Mouse (Mus musculus) urinary bladder, postnatal 0 days (tissue): ENCODE measurements around the gene Lrrc25. TPM values are rescaled to one million over a fixed set of nuclear protein-coding genes. Genes with fewer than 3 reads are reported as not detected.

ENCODE experiments used
- polyA plus RNA-seq: library from polyadenylated mRNA; unstranded; fragments of >200 nt; fragmentation: Nextera tagmentation; extraction: Ambion mirVana; gene quantifications from 2 replicates; pipeline ENCODE4 v1.2.1, GENCODE M21; 2015

Lrrc25 gene
- 4.4 and 6.6 TPM in 2 replicates for polyA plus RNA-seq

DNA sequence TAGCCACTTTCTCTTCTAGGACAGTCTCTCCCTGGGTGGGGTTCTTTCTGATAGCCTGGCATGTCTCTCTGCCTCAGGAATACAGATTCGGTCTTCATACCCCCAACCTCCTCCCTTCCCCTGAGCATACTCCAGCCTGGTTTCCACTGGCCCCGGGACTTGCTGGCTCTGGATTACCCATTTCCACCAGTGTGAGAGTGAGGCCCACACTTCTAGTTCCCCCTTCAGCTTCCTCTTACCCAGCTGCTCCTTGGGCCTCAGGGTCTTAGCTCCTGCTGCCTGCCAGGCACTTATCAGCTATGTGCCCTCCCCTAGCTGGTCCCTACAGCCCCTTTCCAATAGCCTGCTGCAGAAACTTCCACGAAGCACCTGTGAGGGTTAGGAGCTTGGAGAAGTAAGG, at the start of gene Lrrc25:
Gene Lrrc25 (plus strand): TSS at position 262 of the 400 bp plus-strand sequence.

DNA sequence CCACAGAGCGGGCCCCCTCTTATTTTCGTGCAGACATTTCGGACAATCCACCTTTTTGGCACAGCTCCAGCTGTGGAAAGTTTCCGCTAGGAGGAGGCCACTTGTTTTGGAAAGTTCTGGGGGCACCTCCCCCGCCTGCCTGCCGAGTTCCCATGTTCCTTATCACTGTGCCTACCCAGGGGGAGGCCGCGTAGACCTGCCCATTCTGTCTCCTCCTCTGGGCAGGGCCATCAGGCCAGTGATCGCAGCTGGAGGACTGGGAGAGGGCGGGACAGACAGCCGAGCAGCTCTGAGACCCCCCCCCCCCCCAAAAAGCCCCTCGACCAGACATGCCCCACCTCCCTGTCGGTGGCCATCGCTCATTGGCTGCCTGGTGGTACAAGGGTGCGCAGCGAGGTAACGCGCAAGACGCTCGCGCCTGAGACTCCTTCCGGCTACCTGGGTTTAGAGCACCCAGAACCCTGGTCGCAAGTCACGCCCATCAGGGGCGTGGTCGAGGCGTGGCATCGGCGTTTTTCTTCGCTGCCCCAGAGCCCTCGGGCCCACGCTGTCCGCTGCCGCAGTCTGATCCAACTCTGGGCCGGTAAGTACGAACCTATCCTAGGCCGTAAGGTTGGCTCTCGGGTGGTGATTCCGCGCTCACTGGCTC, 21.9 kb upstream of the Lrrc25 start, which contains the start of gene Isyna1:
Gene Isyna1 (plus strand): TSS at position 413 of the 649 bp plus-strand sequence.

DNA sequence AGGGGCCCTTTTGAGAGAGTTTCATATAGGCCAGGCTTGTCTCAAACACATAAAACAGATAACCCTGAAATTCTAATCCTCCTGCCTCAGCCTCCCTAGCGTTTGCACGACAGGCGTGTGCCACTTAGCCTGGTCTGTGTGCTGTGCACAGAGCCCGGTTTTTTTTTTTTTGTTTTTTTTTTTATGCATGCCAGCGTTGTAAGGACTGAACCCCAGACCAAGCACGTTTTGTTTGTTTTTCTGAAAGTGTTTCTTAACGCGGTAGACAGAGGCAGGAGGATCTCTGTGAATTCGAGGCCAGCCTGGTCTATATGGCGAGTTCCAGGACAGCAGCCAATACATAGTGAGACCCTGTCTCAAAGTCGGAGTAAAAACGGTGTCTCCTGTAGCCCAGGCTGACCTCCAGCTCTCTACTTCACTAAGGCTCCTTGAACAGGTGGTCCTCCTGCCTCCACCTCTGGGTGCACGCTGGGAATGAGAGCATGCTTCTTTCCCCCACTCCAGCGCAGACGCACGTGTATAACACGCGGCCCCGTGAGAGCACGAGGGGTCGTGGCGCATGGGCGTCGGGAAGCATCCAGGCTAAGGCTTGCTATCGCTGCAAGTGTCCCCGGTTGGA, 7.1 kb upstream of the Lrrc25 start, which contains the start of gene Ssbp4:
Gene Ssbp4 (minus strand): TSS at position 124 of the 619 bp plus-strand sequence.

DNA sequence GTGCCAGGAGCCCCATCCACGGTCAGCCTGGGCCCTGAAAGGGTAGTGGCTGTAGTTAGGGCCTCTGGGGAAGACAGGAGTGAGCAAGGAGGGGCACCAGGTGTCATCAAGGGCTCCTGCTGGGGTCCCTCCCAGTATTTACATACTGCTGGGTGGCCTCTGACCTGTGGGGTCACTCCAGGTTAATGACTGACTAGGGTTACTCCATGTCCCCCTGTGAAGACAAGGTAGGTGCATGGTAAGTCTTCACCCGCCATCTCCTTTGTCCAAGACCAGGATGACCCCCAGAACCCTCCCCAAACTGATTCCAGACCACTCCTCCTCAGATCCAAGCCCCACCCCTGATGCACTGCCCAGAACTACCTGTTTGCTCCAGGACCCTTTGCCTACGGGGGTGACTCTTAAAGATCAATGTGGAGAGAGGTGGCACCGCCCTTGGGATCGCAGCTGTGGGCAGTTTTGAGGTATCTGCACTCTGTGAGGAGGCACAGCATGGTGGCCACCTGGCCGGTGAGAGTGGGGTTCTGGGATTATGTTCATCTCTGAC, 16.5 kb downstream of the Lrrc25 start, which contains the start of gene Gdf15:
Gene Gdf15 (minus strand): TSS at position 111 of the 547 bp plus-strand sequence.

DNA sequence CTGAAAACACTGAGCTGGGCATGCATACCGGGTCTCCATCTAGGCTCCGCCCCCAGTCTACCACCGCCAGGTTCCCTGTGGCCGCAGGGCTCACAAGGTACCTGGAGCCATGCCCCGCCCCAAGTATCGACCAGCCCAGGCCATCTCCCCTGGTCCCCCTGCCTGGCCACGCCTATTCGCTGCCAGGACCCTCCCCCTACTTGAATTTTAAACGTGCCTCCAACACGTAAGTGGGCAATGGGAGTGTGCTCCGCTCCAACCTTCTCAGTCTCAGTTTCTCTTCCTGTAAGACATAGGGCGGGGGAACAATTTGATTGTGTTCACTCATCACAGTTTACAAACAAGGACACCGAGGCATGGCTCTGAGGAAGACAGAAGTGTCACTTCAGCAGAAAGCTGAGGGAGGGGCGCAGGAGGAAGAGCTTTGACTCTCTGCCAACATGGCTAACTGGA, 44.3 kb downstream of the Lrrc25 start, which contains the start of gene Pgpep1:
Gene Pgpep1 (minus strand): TSS at position 116 of the 453 bp plus-strand sequence.

Other genes starting within 250 kb of the Lrrc25 start
- gene Comp, start 242.6 kb upstream of the Lrrc25 start, polyA plus RNA-seq: 0.15 and 0.18 TPM in 2 replicates
- 7.8 and 8.3 TPM in 2 replicates for gene Crtc1, start 176.6 kb upstream of the Lrrc25 start, polyA plus RNA-seq
- gene Klhl26, start 139.2 kb upstream of the Lrrc25 start, polyA plus RNA-seq: 17.0 and 18.6 TPM in 2 replicates
- not detected in 2 replicates for gene Tmem59l, start 128.8 kb upstream of the Lrrc25 start, polyA plus RNA-seq
- 0.36 and 0.42 TPM in 2 replicates for gene Crlf1, start 123.0 kb upstream of the Lrrc25 start, polyA plus RNA-seq
- gene Rex1bd, start 109.4 kb upstream of the Lrrc25 start, polyA plus RNA-seq: 113 and 116 TPM in 2 replicates
- 768 and 841 TPM in 2 replicates for gene Uba52, start 105.4 kb upstream of the Lrrc25 start, polyA plus RNA-seq
- 200 and 204 TPM in 2 replicates for gene Fkbp8, start 88.4 kb upstream of the Lrrc25 start, polyA plus RNA-seq
- gene Kxd1, start 88.2 kb upstream of the Lrrc25 start, polyA plus RNA-seq: 53.9 and 54.6 TPM in 2 replicates
- 11.7 and 12.5 TPM in 2 replicates for gene Ell, start 76.7 kb upstream of the Lrrc25 start, polyA plus RNA-seq
- gene Isyna1, start 21.8 kb upstream of the Lrrc25 start, polyA plus RNA-seq: 25.1 and 27.7 TPM in 2 replicates
- gene Ssbp4, start 7.3 kb upstream of the Lrrc25 start, polyA plus RNA-seq: 71.0 and 78.8 TPM in 2 replicates
- gene Gdf15, start 16.3 kb downstream of the Lrrc25 start, polyA plus RNA-seq: 0.79 and 2.8 TPM in 2 replicates
- gene Pgpep1, start 44.2 kb downstream of the Lrrc25 start, polyA plus RNA-seq: 19.2 and 24.1 TPM in 2 replicates
- gene Lsm4, start 57.1 kb downstream of the Lrrc25 start, polyA plus RNA-seq: 119 and 132 TPM in 2 replicates
- gene Jund, start 82.8 kb downstream of the Lrrc25 start, polyA plus RNA-seq: 41.5 and 52.0 TPM in 2 replicates
- 0.04 TPM in 1 of 2 replicates, not detected in the other for gene Iqcn, start 87.3 kb downstream of the Lrrc25 start, polyA plus RNA-seq
- gene Gm3336, start 102.4 kb downstream of the Lrrc25 start, polyA plus RNA-seq: 0.19 and 0.20 TPM in 2 replicates
- 0.05 and 0.10 TPM in 2 replicates for gene Pde4c, start 107.6 kb downstream of the Lrrc25 start, polyA plus RNA-seq
- 9.9 and 10.0 TPM in 2 replicates for gene Rab3a, start 138.5 kb downstream of the Lrrc25 start, polyA plus RNA-seq
- gene Mpv17l2, start 144.8 kb downstream of the Lrrc25 start, polyA plus RNA-seq: 49.0 and 49.6 TPM in 2 replicates
- 27.2 and 27.8 TPM in 2 replicates for gene Pik3r2, start 160.6 kb downstream of the Lrrc25 start, polyA plus RNA-seq
- 4.8 and 6.3 TPM in 2 replicates for gene Mast3, start 188.9 kb downstream of the Lrrc25 start, polyA plus RNA-seq
- gene Il12rb1, start 192.3 kb downstream of the Lrrc25 start, polyA plus RNA-seq: 0.06 TPM in 1 of 2 replicates, not detected in the other
- 4.0 and 5.5 TPM in 2 replicates for gene Arrdc2, start 223.6 kb downstream of the Lrrc25 start, polyA plus RNA-seq
- 1.2 and 1.4 TPM in 2 replicates for gene Kcnn1, start 247.1 kb downstream of the Lrrc25 start, polyA plus RNA-seq